Mouse (Mus musculus) Patski (cell line): ENCODE measurements around the gene Car11. TPM values are rescaled to one million over a fixed set of nuclear protein-coding genes. Genes with fewer than 3 reads are reported as not detected.

Experiments used
- ATAC-seq: fragments of 100-300 bp; one replicate; pipeline ENCODE4 v1.8.0; 2021
- CTCF ChIA-PET: fragments of 350-600 bp; sonication (Branson Sonifier 250); formaldehyde crosslinking; loops from one replicate; lab custom pipeline; 2022; ENCODE audit warnings: inconsistent platforms; lab: Charles Lee
- POLR2A ChIA-PET: fragments of 350-600 bp; sonication (Branson Sonifier 250); formaldehyde crosslinking; loops from one replicate; lab custom pipeline; 2022; ENCODE audit warnings: antibody characterized with exemption, inconsistent platforms; lab: Charles Lee
- DNase-seq: peaks from one replicate; pipeline ENCODE4 v3.0.0-alpha.2; 2011; ENCODE audit warnings: low read depth, low spot score
- H3K27me3 ChIP-seq: fragments of 371-371 bp; one replicate; pipeline ENCODE4 v1.5.1; 2021
- CTCF ChIP-seq: fragments of 100-300 bp; IDR thresholded peaks from one replicate; pipeline ENCODE4 v1.5.1; 2021
- in situ Hi-C: fragments of 300-500 bp; cut with MboI; formaldehyde crosslinking; loops from 3 replicates; pipeline ENCODE4 v1.11.1; 2018; ENCODE audit warnings: low pct_unique_long_range_greater_than_20kb, mixed read lengths
- polyA plus RNA-seq: library from polyadenylated mRNA; unstranded; gene quantifications from one replicate; pipeline ENCODE4 v1.2.3, GENCODE M21; 2021

Car11 gene
- polyA plus RNA-seq, 1 experiment from 2014 or later: 43.7 TPM

DNA sequence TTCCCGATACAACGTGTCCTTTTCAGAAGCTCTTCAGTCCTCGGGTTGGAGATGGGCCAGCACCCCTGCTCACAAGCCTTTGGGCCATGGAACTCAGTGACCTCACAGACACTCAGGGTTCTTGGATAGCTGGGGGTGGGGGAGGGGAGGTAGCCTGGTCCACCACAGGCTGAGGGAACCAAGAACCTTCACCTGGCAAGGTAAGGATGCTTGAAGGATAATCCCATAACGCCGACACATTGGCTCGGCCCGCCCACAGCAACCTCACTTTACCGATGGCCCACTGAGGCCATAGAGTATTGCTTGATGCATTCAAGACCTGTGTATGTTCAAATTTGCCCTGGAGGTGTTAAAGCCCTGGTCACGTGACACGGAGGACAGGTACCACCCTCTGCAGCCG, 26.1 kb downstream of the Car11 start, which contains the start of gene Spaca4:
Gene Spaca4 (minus strand): TSS at position 101 of the 400 bp plus-strand sequence.
- H3K27me3 ChIP-seq: no peaks in the 10 kb centered on the region
- ATAC-seq: no peak
- DNase-seq: no peak
- POLR2A ChIA-PET: interaction anchor here (0.7 to 1.9 kb wide), 2 partner anchors 8 to 86 kb away, joined by 4 to 7 read pairs; partner anchors contain the start of gene Sphk2
- TF ChIP-seq CTCF: no peak
- in situ Hi-C loops: no loop called here
- CTCF ChIA-PET: no interaction called here

DNA sequence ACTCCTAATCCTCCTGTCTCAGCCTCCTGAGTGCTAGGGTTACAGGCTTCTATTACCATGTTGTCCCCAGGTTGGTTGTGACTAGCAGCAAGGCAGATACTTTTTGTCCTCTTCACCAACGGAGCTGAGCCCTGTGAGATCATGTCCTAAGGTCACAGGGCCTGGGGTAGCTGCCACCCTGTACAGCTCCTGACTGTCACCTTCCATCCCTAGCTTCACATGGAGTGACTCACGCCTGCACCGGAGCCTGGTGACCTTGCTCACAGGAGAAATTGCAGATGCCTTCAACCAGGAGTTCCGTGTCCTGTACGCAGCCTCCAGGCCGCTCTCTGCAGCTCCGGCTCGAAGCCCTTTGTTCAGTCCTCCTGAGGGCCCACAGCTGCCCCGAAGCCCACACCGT, 26.8 kb downstream of the Car11 start:
- DNase-seq: no peak
- TF ChIP-seq CTCF: no peak
- in situ Hi-C loops: no loop called here
- H3K27me3 ChIP-seq: no peaks in the 10 kb centered on the region
- ChIA-PET POLR2A (interaction anchor here (1.9 kb wide), 1 partner anchor 9 kb away, joined by 7 read pairs; the partner anchor contains the start of gene Sphk2), CTCF (no interaction called here)
- no peak for ATAC-seq

DNA sequence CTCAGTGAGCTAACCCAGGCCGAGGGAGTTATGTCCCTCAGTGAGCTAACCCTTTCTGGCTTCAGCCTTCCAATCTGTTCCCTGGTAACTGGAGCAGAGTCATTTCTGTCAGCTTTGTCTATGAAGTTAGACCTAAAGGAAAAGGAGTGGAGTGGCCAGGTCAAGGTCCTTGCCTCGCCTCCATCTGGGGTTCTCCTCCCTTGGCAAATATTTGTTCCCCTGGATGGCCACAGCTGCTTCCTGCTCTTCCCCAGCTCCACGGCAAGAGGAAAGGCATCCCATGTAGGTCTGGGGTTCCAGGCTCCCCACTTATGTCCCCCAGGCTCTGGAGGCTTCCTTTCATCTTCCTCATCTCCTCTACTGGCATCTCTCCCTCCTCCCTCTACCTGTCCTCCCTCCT, 28.0 kb downstream of the Car11 start:
- ATAC-seq: no peak
- in situ Hi-C loops: no loop called here

DNA sequence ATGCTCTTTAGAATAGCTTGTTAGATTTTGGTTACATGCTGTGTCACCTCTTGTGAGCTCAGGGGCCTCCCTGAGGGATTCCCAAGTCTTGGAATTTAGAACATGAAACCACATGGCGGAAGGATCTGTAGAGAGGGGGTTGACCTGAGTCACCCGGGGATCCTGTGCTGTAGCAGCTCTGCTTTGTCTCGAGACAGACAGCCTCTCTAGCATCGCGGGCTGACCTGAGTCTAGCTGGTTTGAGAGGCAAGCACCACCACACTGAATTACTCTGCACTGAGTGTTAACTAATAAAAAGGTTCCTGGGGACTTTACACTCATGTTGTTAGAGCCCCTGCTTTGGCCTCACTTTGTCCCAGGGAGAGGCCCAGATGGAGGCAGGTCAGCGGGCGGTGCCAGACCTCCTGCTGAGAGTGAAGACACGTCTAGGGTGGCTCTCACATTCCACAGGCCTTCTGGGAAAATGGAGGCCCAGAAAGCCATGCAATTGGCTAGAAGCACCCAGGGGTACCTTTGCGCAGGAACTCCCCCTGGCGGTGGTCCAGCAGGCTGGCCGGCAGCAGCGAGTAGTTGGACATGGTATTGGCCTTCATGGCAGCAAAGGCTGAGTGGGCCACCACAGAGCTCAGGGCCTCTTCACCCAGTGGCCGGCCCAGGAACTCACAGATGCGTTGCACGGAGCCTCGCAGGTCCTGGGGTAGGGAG, 31.2 kb downstream of the Car11 start:
- ChIA-PET POLR2A (no interaction called here), CTCF (interaction anchor here (0.9 kb wide), 1 partner anchor 11 kb away, joined by 3 read pairs; no protein-coding TSS in a partner anchor)
- ATAC-seq: peak; percentile 51
- H3K27me3 ChIP-seq: no peaks in the 10 kb centered on the region
- in situ Hi-C loops: loop anchor here (5.0 kb wide), 1 partner anchor 281 kb away; no protein-coding TSS in a partner anchor
- no peak for DNase-seq
- TF ChIP-seq CTCF: no peak

More for the DNA sequence above, 28.0 kb downstream of the Car11 start:
- ChIA-PET POLR2A (interaction anchor here (1.9 kb wide), 1 partner anchor 10 kb away, joined by 7 read pairs; the partner anchor contains the start of gene Sphk2), CTCF (interaction anchor here (3.0 kb wide), 1 partner anchor 74 kb away, joined by 11 read pairs; no protein-coding TSS in a partner anchor)
- no peak for DNase-seq
- no peaks in the 10 kb centered on the region for H3K27me3 ChIP-seq
- TF ChIP-seq CTCF: no peak

DNA sequence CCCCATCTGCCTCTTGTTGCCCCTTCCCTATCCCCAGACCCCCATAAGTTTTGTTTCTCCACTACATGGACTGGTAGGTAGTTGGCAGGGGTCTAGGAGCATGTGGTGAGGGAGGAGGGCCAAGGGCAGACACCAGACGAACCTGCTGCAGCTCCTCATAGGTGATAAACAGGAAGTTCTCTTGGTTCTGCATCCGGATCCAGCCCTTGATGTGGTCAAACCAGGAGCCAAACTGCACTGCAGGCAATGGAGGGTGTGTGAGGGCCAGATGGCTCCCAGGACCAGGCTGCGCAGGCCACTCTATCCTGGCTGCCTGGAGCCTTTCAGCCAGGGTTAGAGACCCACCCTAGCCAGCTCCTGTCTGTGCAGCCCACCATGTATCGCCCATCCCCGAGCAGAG, 33.8 kb downstream of the Car11 start:
- POLR2A ChIA-PET: no interaction called here
- CTCF ChIA-PET: no interaction called here
- DNase-seq: no peak
- TF ChIP-seq CTCF: no peak
- in situ Hi-C loops: loop anchor here (5.0 kb wide), 1 partner anchor 279 kb away; no protein-coding TSS in a partner anchor
- no peak for ATAC-seq
- no peaks in the 10 kb centered on the region for H3K27me3 ChIP-seq

DNA sequence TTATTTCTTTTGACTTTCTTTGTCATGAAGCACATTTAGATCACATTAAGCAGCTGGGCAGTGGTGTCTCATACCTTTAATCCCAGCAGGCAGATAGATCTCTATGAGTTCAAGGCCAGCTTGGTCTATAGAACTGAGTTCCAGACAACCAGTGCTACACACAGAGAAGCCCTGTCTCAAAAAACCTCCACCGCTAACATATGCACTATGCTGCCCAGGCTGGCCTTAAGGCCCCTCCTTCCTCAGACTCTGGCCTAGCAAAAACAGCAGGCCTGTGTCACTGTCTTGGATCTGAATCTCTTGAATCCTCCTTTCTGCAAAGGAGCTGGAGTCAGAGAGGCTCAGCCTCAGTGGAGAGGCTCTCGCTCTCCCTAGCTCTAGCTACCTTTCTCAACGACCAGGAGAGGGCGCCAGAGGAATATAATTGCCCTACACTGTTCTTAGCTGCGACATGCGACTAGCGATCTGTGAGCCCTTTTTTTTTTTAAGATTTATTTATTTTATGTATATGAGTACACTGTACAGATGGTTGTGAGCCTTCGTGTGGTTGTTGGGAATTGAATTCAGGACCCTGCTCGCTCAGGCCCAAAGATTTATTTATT, 39.6 kb downstream of the Car11 start:
- H3K27me3 ChIP-seq: no peaks in the 10 kb centered on the region
- TF ChIP-seq CTCF: peak; percentile 63
- in situ Hi-C loops: loop anchor here (5.0 kb wide), 2 partner anchors 63 to 188 kb away; no protein-coding TSS in a partner anchor
- DNase-seq (no peak), ATAC-seq (no peak)
- ChIA-PET POLR2A (no interaction called here), CTCF (interaction anchor here (0.9 to 1.8 kb wide), 11 partner anchors 10 to 194 kb away, joined by 3 to 28 read pairs (median 4); partner anchors contain the start of genes Cyth2, Kdelr1, Lmtk3 and Sphk2)

DNA sequence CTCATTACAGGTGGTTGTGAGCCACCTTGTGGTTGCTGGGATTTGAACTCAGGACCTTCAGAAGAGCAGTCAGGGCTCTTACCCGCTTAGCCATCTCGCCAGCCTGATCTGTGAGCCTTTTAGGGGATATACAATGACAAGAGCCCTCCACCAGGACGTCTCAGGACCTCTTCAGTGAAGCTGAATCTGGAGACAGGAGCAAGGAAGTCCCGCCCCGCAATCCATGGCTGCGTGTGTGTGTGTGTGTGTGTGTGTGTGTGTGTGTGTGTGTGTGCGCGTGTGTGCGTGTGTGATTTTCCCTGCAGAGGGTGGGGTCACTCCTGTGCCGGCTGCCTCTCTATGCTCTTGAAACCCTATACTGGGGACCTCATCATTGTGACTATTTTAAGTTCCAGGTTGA, 40.2 kb downstream of the Car11 start:
- H3K27me3 ChIP-seq: no peaks in the 10 kb centered on the region
- DNase-seq (no peak), ATAC-seq (no peak)
- POLR2A ChIA-PET: no interaction called here
- TF ChIP-seq CTCF: no peak
- CTCF ChIA-PET: interaction anchor here (0.9 to 1.8 kb wide), 11 partner anchors 9 to 193 kb away, joined by 3 to 28 read pairs (median 4); partner anchors contain the start of genes Cyth2, Kdelr1, Lmtk3 and Sphk2
- in situ Hi-C loops: loop anchor here (5.0 kb wide), 2 partner anchors 62 to 187 kb away; no protein-coding TSS in a partner anchor

DNA sequence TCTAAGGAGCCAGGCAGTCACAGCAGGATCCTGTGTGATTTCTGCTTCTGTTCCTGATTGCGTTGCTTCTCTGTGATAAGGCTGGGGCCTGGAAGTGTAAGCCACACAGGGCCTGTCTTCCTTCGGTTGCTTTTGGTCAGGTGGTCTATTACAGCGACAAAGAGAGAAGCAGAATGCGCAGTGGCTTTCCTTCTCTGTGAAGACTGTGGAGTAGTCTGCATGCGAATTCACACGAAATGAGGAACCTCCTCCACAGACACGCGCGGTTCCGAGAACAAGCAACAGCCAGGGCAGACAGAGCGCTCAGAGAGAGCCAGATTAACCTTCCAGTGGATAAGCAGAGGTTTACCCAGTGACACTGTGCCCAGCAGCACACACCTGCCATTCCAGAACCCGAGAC, 41.7 kb downstream of the Car11 start:
- CTCF ChIA-PET: interaction anchor here (1.1 to 3.1 kb wide), 2 partner anchors 13 to 59 kb away, joined by 3 to 39 read pairs; no protein-coding TSS in a partner anchor
- H3K27me3 ChIP-seq: no peaks in the 10 kb centered on the region
- POLR2A ChIA-PET: interaction anchor here (1.3 kb wide), 1 partner anchor 44 kb away, joined by 3 read pairs; the partner anchor contains the start of gene Sult2b1
- ATAC-seq: no peak
- TF ChIP-seq CTCF: no peak
- DNase-seq: no peak
- in situ Hi-C loops: no loop called here

DNA sequence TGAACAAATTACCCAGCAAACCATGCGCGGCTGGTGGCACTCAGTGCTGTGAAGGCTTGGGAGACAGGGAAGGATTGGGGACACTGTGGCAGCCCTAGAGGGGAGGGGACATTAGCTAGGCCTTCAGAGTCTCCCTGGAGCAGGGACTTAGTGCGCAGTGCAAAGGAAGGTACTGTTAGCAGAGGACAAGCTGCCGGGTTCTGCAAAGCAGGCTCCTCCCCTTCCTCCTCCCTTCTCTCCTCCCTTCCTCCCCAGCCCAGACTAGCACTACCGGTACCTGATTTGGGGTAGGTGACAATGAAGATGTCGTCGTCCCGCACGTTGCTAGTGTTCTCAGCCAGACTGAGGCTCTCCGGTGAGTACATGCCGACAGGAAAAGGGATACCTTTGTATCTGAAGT, 42.1 kb downstream of the Car11 start:
- TF ChIP-seq CTCF: no peak
- POLR2A ChIA-PET: interaction anchor here (1.3 to 1.4 kb wide), 2 partner anchors 43 to 59 kb away, joined by 3 to 4 read pairs; partner anchors contain the start of gene Sult2b1
- in situ Hi-C loops: no loop called here

DNA sequence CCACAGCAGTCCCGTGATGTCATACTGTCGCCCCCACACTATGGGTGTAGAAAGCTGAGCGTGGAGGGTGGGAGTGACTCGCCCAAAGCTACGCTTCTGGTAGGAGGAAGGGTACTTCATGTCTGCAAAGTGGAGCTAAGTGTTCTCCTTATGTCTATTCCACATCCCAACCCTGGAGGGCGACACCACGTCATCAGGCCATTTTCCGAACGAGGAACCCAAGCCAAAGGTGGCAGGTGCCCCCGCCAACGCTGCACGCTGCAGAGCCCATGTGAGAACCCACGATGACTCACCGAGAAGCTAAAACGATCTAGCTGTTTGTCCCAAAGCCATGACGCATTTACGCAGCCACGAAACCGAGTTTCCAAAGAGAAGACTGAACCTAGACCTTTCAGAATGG, 42.7 kb downstream of the Car11 start:
- peak; percentile 39 for ATAC-seq
- in situ Hi-C loops: no loop called here
- CTCF ChIA-PET: interaction anchor here (1.1 to 3.1 kb wide), 2 partner anchors 12 to 58 kb away, joined by 3 to 39 read pairs; no protein-coding TSS in a partner anchor

More for the DNA sequence above, 42.1 kb downstream of the Car11 start:
- ATAC-seq (no peak), DNase-seq (no peak)
- CTCF ChIA-PET: interaction anchor here (1.1 to 3.1 kb wide), 2 partner anchors 13 to 59 kb away, joined by 3 to 39 read pairs; no protein-coding TSS in a partner anchor
- no peaks in the 10 kb centered on the region for H3K27me3 ChIP-seq

More for the DNA sequence above, 42.7 kb downstream of the Car11 start:
- DNase-seq: no peak
- no peaks in the 10 kb centered on the region for H3K27me3 ChIP-seq
- POLR2A ChIA-PET: interaction anchor here (0.6 to 1.4 kb wide), 4 partner anchors 43 to 342 kb away, joined by 3 to 4 read pairs (median 4); partner anchors contain the start of gene Sult2b1
- peak; percentile 59 for TF ChIP-seq CTCF
